Mouse (Mus musculus): ENCODE data around the gene Ube4b.
A peak's percentile ranks its signal among the peaks of the same experiment; 100 is the strongest.

Gene Ube4b

DNA sequence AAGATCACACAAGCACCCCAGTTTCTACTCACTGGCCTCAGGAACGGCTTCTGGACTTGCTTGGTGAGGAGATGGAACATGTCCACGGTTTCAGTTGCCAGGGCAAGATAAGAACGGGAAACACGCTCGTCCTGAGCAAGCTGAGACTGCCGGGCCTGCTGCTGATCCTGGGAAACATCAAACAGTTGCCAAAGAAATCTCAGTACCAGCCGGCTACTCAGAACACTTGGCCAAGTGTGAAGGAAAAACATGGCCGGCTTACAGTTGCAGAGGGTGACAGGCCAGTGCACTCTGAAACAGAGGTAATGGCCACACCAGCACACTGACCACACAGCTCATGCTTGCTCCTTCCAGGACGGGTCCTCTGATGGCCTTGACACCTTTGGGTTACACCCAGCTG lies 89.2 kb downstream of the Ube4b start:
- DNase-seq (ENCODE audit: low read depth), result no peak

- DNase-seq (ENCODE audit: low read depth), result no peak
Measured at GRCm38 (mm10) chr4:149336302-149336701, 90.2 kb downstream of the Ube4b start.

DNA sequence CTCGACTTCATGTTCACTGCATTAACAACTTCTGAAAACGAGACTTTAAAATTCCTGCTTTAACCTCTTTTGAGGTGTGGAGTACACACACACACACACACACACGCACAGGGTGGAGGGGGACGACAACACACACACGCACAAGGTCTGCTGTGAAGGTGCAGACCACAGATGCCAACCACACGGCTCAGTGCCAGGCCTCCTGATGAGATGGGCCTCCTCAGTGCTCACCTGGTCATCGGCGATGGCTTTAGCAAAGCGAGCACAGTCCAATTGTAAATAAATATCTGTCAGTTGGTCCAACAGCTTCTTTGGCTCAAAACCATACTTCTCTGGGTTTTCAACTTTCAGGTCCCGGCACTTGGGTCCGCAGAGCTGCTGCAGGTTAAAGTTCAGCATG lies 91.7 kb downstream of the Ube4b start:
- DNase-seq (ENCODE audit: low read depth), result no peak

GRCm38 (mm10) chr4:149332726-149333125 lies 93.8 kb downstream of the Ube4b start:
- DNase-seq (ENCODE audit: low read depth), result no peak

DNA sequence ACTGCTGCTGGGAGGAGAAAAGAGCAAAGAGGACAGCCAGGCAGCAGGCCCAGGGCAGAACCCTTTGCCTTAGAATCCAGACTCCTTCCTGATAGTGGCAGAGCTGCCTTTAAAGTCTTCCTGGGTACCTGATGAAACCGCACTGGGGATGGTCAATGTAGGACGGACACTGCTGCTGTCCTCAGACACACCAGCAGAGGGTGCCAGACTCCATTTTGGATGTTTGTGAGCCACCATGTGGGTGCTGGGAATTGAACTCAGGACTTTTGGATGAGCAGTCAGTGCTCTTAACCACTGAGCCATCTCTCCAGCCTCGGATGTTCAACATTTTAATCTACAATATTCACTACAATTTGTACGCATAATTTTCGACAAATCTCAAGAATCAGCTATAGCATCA lies 96.1 kb downstream of the Ube4b start:
- no peak for DNase-seq (ENCODE audit: low read depth)

DNA sequence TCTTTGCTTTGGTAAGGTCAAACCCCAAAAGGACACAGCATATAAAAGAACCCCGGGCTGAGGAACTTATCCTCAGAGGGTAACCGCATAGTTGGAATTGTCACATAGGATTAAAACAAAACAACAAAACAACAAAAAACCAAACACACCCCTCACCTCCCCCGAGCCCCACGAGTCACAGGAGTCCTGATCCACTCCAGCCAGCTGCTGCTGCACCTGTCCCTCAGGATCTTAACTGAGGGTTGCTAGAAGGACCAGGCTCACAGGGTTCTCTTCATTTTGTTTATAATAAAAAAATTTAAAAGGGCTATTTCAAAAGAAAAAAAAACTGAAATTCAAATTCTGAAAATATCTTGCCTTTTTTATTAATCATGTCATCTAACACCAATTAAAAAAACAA lies 97.8 kb downstream of the Ube4b start:
- DNase-seq (ENCODE audit: low read depth), result no peak

GRCm38 (mm10) chr4:149327281-149327680 lies 99.3 kb downstream of the Ube4b start:
- no peak for DNase-seq (ENCODE audit: low read depth)

- no peak for DNase-seq (ENCODE audit: low read depth)
Measured at GRCm38 (mm10) chr4:149325411-149326162, 101.0 kb downstream of the Ube4b start.

GRCm38 (mm10) chr4:149323730-149324129 lies 102.8 kb downstream of the Ube4b start:
- DNase-seq (ENCODE audit: low read depth), result no peak

DNA sequence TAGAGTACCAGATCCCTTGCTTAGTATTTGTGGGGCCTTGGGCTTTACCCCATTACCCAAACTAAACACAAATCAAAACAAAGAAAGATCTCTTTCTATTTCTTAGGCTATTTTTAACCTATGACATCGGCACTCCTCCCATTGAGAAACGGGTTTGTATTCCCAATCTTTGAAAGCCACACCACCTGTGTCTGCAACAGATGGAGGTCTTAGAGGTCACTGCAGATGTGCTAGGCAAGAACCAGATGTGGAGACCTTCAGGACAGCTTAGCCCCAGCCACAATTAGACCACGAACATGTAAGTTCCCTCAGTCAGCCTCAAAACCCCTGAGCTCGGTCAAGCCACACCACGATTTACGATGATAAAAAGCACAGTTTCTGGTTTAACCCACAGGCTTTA lies 103.8 kb downstream of the Ube4b start:
- no peak for DNase-seq (ENCODE audit: low read depth)

DNA sequence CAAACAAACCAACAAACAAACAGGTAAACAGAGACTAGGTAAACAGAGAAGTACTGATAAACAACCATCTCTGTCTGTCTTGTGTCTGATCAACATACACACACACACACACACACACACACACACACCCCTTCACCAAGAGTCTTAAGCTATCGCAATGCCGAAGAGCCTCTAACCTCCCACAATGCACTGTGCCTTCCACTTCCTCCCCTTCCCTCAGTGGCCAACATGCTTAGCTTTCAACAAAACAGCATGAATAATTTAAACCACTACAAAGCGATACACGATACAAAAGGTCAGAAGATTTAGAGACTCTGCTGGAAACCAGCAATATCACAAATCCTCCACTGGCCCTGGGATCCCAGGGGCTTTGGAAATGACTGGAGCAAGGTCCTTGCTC lies 104.3 kb downstream of the Ube4b start:
- no peak for DNase-seq (ENCODE audit: low read depth)

DNA sequence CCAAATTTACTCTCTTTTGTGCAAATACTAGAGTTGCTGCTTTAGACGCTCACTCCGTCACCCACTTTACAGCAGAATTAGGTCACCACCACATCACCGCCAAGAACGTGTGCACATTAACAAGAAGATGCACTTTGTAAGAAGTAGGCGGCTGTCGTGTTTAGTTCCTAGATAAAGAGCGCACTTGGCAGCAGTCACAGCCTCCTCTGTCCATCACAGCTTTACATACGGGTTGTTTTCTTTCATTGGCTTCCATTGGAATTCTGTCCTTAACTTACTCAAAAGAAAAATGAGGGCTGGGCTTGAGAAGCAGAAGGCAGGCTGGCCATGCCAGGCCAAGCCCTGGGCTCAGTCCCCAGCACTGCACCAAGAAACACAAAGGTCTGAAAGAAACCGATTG lies 107.5 kb downstream of the Ube4b start:
- DNase-seq (ENCODE audit: low read depth), result no peak

- no peak for DNase-seq (ENCODE audit: low read depth)
Measured at GRCm38 (mm10) chr4:149317387-149317786, 109.2 kb downstream of the Ube4b start.

DNA sequence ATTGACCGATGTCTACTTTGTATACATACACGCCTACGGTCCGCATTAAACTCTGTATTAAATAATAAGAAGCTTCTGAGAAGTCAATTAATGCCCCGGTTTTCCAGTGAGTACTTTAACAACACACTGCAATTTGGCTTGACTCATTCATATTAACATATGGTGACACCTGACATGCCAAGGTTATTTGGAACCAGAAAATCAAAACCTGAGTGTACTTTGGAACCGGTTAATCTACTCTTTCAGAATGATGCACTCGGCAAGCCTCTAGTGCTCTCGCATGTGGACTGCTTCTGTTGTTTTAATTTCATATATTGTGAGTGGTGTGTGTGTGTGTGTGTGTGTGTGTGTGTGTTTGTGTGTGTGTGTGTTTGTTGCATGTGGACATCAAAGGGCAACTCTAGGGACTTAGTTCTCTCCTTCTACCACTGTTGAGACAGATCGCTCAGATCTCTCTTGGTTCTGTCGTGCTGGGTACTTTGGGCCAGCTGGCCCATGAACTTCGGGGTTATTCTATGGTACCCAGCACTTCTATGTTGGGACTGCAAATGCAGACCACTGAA lies 112.2 kb downstream of the Ube4b start:
- DNase-seq (ENCODE audit: low read depth), result no peak

GRCm38 (mm10) chr4:149313558-149314253 lies 112.8 kb downstream of the Ube4b start:
- no peak for DNase-seq (ENCODE audit: low read depth)

- DNase-seq (ENCODE audit: low read depth), result no peak
Measured at GRCm38 (mm10) chr4:149311996-149312395, 114.6 kb downstream of the Ube4b start.

DNA sequence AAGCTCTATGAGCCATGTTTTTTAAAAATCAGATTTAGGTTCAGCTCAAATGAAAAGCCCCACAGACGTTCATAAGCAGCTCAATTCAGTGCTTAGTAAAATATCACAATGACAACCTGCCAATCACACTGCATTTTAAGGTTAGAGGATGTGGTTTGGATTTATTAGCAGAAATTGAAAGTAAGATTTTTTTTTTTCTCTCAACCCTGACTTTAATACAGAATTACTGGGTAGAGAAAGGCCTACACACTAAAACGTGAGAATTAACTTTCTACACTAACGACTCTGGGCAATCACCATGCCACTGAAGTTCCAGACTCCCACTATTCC lies 118.1 kb downstream of the Ube4b start:
- no peak for DNase-seq (ENCODE audit: low read depth)

DNA sequence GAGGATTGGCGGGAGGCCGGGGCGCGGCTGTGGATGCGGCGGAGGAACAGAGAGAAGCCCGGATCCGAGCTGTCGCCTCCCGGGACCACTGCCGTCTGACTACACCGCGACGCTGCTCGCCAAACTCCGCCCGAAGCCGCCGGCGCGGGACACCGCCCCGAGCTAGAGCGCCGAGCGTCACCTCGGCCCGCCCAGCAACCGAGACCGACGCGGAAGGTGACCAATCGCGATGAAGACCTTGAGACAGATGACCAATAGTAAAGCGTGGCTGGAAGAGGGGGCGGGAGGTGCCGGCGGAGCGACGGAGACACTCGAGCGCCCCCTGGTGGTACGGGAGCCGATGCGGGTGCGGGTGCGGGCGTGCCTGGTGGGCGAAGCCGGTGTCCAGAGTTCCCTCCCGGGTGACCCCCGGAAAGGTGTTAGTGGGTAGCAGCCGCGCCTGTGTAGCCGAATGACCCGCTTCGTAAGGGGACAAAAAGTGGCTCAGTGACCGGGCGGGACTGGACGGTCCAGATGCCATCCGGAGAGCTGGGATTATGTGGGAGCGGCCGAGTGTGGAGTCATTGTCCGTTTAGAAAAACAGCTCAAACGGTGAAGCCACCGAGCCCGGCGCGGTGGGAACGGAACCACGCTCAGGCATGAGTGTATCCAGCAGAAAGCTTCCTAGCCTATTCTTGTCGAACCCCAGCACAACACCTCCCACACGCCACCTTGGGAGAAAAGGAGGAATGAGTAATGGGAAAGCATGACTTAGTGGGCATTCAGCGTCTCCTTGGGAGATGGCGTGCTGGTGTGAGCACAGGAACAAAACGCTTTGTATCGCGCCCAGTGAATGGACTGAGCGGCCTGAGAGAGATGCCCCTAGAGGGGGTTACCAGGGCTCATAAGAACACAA lies 118.7 kb downstream of the Ube4b start, which contains the start of gene Kif1b:
Kif1b (minus strand) TSS at position 98 of the 895 bp plus-strand sequence.
- peak; percentile 93 for DNase-seq (ENCODE audit: low read depth)

GRCm38 (mm10) chr4:149306712-149307595 lies 119.6 kb downstream of the Ube4b start:
- DNase-seq (ENCODE audit: low read depth), result no peak

DNA sequence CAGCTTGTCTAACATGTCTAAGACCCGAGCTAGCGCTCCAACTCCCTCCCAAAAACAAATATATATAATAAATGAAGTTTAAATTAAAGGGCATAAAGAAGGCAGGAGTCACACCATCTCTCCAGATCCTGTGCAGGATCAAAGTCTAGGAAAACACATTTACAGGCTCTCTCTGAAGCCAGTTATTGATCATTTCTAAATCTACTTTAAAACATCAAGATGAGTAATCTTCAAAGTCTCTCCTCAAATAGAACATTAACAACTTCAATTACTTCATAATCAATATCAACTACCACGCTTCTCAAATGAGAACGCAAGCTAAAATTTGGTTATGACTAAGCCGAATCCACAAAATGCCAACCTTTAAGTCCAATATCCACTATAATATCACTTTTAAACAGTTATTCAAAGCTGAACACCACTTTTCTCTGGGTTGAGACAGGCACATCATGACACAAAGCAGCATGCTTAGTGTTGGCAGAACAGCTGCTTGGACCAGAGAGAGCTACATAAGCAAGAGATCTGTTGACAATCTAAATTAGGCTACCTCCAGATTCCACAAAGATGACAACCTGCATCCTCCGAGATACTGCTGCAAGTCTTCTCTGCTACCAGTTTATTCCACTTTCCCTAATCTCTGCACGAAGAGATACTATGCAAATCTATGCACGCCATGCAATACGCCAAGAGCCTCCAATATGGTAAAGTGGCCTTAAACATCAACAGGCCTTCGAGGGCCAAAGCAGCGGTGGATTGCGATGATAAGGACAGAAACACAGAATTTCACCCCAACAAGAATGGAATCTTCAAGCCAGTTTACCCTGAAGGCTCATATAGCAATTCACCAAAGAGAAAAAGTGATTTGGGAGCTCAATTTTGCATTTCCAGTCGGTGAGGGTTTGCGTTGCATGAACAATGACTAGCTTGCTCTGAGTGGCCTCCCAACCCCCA lies 120.5 kb downstream of the Ube4b start:
- no peak for DNase-seq (ENCODE audit: low read depth)
